Mouse (Mus musculus): Measurements from ENCODE around the gene Ccdc157.

- TF ChIP-seq CTCF (IDR thresholded peaks at IDR 0.05; ENCODE audit: borderline replicate concordance, insufficient read depth, low read length) (no peak), POLR2A (IDR thresholded peaks at IDR 0.05; ENCODE audit: low read depth, low read length) (no peak)
Measured at GRCm38 (mm10) chr11:4158676-4159075, 1.4 kb downstream of the Ccdc157 start.
